Mouse (Mus musculus): ENCODE data around the gene Zfp385c. TPM values are rescaled to one million over a fixed set of nuclear protein-coding genes. Genes with fewer than 3 reads are reported as not detected.
"Not testable (repeated sequence)": the region's sequence is repeated elsewhere in the genome, so short reads cannot be mapped to it uniquely, and the experiment has no call there.

Gene Zfp385c
- polyA plus RNA-seq, 1 experiment: not detected

DNA sequence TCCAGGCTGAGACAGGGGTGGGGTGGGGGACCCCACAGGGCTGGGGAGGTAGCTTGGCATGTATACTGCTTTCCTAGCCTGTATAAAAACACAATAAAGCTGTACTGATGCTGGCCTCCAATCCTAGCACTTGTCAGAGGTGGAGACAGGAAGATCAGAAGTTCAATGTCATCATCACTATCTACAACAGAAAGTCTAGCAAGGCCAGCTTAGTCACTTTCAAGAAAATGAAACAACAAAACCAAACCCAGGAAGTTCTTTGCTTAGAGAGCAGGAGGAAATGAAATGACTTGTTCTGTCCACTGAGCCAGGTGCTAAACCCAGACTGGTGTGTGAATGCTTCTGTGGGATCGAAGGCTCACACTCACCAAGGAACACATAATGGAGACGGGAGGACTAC, 103.8 kb downstream of the Zfp385c start:
- Histone ChIP-seq H3K27ac (replicated peaks; ENCODE audit: low read depth, low read length) (no peak overlapping the region), H3K4me1 (ENCODE audit: control insufficient read depth, insufficient read depth, insufficient read length, low read length) (no peaks in the 10 kb centered on the region), H3K4me3 (ENCODE audit: insufficient read depth, low read depth, low read length) (no peak overlapping the region)

DNA sequence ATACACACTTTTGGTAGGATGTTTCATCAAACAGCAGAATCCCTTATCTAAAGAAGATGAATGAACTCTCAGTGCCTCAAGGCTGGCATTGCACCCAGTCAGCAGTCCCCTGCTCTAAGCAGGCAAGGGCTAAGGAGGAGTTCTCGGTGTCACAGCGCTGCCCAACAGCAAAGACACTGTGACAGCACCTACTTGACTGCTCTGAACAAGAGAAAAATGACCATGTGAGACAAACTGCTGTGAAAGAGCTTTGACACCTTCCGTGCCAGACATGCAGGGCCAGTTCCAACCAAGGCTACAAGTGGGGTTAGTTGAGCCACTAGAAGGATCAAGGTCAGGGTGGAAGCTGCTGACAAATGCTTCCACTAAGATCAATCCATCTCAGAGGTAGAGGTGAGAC, 107.1 kb downstream of the Zfp385c start:
- H3K27ac ChIP-seq (replicated peaks; ENCODE audit: low read depth, low read length): no peak overlapping the region
- no peaks in the 10 kb centered on the region for H3K4me1 ChIP-seq (ENCODE audit: control insufficient read depth, insufficient read depth, insufficient read length, low read length)
- H3K4me3 ChIP-seq (ENCODE audit: insufficient read depth, low read depth, low read length): no peak overlapping the region

DNA sequence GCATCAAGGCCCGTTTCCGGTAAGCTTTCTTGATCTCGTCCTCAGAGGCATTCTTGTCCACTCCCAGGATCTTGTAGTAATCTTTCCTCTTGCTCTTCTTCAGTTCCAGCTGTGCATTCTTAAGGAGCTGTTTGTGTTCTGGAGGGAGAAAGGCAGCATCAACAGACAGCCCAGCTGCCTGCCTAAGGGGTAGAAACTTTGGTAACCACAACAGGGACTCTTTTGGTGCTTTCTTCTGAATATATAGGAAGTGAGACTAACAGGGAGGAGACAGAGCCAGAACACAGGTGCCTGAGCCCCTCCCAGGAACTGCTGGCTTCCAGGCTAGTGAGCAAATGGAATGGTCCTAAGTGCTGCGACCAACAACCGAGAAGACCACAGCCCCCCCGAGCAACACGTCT, 107.7 kb downstream of the Zfp385c start:
- Histone ChIP-seq H3K27ac (replicated peaks; ENCODE audit: low read depth, low read length) (no peak overlapping the region), H3K4me3 (ENCODE audit: insufficient read depth, low read depth, low read length) (no peak overlapping the region), H3K4me1 (ENCODE audit: control insufficient read depth, insufficient read depth, insufficient read length, low read length) (no peaks in the 10 kb centered on the region)

DNA sequence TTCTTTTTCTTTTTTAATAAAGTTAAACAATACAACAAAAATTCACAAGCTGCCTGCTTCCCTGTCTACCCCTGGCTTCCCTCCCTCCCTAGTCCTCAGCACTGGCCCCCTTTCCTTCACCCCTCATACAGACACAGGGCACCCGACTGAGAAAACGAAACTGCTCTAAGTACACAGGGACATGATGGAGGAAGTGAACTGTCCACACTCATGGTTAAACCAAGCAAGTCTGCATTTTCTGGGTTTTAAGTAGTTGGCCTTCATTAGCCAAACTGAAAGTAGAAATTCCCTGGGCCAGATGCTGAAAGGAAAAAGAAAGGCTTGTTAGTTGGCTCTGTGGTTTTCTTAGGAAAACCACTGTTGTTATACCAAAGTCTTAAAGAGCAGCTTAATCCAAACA, 109.4 kb downstream of the Zfp385c start:
- Histone ChIP-seq H3K4me1 (ENCODE audit: control insufficient read depth, insufficient read depth, insufficient read length, low read length) (no peaks in the 10 kb centered on the region), H3K27ac (replicated peaks; ENCODE audit: low read depth, low read length) (no peak overlapping the region), H3K4me3 (ENCODE audit: insufficient read depth, low read depth, low read length) (no peak overlapping the region)

DNA sequence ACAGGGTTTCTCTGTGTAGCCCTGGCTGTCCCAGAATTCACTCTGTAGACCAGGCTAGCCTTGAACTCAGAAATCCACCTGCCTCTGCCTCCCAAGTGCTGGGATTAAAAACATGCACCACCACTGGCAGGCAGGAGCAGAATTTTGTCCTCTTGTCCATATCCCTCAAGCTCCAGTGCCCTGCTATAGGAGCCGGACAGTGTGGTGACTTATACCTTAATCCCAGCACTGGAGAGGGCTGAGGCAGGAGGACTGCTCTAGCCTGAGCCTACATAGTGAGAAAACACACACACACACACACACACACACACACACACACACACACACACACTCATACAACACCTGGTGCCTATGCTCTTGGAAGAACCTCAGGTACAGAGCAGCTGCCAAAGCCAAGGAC, 109.8 kb downstream of the Zfp385c start:
- H3K4me1 ChIP-seq (ENCODE audit: control insufficient read depth, insufficient read depth, insufficient read length, low read length); H3K4me3 ChIP-seq (ENCODE audit: insufficient read depth, low read depth, low read length); H3K27ac ChIP-seq (replicated peaks; ENCODE audit: low read depth, low read length): not testable (repeated sequence)

DNA sequence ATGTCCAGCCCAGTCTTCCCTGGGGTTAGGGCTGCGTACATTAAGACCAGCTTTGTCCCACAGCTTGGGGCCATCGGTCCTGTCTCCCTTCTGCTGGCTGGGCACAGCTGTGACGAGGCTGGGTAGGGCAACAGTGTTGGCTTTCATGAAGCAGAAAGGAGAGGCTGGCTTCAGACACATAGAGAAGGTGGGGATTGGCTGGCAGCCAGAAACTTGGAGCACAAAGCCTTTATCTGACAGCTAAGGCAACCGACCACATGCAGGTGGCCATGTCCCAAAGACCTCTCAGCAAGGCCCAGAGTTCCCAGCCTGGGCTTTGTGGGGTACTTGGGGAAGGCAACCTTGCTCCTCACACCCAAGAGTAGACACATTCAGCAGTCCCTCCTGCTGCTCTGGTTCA, 110.5 kb downstream of the Zfp385c start:
- no peaks in the 10 kb centered on the region; the same call in 1 of the 2 replicates for H3K4me1 ChIP-seq (ENCODE audit: control insufficient read depth, insufficient read depth, insufficient read length, low read length)
- no peak overlapping the region for H3K4me3 ChIP-seq (ENCODE audit: insufficient read depth, low read depth, low read length)
- H3K27ac ChIP-seq (replicated peaks; ENCODE audit: low read depth, low read length): no peak overlapping the region

DNA sequence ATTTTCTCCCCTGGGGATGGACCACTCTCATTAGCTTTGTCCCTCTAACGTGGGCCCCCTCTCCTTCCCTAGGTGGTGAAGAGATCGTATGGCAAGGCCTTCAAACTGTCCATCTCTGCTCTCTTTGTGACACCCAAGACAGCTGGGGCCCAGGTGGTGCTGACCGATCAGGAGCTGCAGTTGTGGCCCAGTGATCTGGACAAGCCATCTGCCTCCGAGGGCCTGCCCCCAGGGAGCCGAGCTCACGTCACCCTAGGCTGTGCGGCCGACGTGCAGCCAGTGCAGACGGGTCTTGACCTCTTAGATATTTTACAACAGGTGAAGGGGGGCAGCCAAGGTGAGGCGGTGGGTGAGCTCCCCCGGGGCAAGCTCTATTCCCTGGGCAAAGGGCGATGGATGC, 112.0 kb downstream of the Zfp385c start:
- no peak overlapping the region for H3K27ac ChIP-seq (replicated peaks; ENCODE audit: low read depth, low read length)
- no peak overlapping the region for H3K4me3 ChIP-seq (ENCODE audit: insufficient read depth, low read depth, low read length)
- H3K4me1 ChIP-seq (ENCODE audit: control insufficient read depth, insufficient read depth, insufficient read length, low read length): no peaks in the 10 kb centered on the region; the same call in 1 of the 2 replicates

DNA sequence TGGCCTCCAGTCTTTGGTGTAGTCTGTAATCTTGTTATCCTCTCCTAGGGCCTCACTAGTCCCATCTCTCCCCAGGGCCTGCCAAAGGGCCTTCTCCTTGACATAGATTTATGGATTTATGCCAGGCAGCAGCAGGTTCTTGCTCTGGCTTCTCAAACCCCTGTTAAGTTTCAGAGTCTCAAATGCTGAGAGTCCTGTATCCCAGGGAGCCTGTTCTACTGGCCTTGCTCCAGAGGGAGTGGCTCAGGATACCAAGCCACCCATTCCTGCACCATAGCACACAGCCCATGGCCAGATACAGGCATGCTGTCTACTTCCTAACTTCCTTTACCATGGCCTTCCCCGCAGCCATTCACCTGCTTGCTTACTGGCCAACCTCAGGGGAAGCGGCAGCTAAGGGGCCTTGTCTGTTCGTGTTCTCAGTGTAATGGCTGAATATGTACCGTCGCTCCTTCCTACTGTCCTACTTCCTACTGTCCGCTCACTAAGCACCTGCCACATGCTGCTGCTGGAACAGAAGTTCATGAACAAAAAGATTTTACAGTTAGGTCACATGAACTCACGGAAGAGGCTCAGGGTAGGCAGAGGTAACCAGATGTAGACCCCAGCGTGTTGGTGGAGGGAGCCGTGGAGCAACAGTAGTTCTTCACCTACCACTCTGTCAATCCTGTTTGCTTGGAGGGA, 113.0 kb downstream of the Zfp385c start:
- Histone ChIP-seq H3K4me3 (ENCODE audit: insufficient read depth, low read depth, low read length) (no peak overlapping the region), H3K27ac (replicated peaks; ENCODE audit: low read depth, low read length) (no peak overlapping the region), H3K4me1 (ENCODE audit: control insufficient read depth, insufficient read depth, insufficient read length, low read length) (no peaks in the 10 kb centered on the region; the same call in 1 of the 2 replicates)

DNA sequence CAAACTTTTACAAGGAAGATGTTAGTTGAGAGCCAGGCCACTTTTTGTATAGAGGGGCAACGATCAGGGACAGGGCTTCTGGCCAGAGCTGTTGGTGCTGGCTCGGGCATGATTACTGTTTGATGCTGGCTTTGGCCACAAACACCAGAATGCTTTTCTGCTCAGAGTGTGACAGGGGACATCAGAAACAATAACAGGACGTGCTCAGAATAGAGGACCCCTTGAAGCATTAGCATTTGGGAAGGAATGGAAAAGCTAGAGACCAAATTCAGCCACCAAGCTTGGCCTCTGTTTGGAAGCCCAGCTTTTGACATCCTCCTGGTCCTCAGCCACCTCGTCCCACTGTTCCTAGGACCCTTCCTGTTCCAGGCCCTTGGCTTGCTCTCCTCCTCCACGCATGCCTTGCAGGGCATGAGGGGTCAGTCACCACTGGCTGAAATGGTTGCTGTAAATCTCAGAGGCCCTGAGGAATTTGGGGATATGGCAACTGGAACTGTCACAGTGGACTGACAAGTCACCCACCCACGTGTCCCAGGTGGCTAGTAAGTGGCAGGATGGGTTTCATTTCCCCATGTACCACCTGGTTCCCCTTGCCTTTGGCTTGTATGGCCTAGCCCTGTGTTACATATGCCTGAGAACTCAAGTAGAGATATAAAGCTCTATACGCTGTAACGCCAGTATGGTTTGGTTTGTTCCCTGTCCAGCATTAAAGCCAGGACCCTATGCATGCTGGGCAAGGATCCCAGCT, 114.2 kb downstream of the Zfp385c start:
- H3K27ac ChIP-seq (replicated peaks; ENCODE audit: low read depth, low read length): no peak overlapping the region
- H3K4me1 ChIP-seq (ENCODE audit: control insufficient read depth, insufficient read depth, insufficient read length, low read length): no peaks in the 10 kb centered on the region; the same call in 1 of the 2 replicates
- H3K4me3 ChIP-seq (ENCODE audit: insufficient read depth, low read depth, low read length): no peak overlapping the region

Other genes starting within 250 kb of the Zfp385c start
- 2.5 and 3.4 TPM in 2 replicates for gene Klhl11, start 219.7 kb downstream of the Zfp385c start, polyA plus RNA-seq (2012; ENCODE audit: insufficient read depth, insufficient read length, missing spikeins)
- gene Acly, start 164.5 kb downstream of the Zfp385c start, polyA plus RNA-seq (2012; ENCODE audit: insufficient read depth, insufficient read length, missing spikeins): 2,639 and 2,906 TPM in 2 replicates
- 28.0 and 35.4 TPM in 2 replicates for gene Ttc25, start 146.8 kb downstream of the Zfp385c start, polyA plus RNA-seq (2012; ENCODE audit: insufficient read depth, insufficient read length, missing spikeins)
- gene Cnp, start 117.6 kb downstream of the Zfp385c start, polyA plus RNA-seq (2012; ENCODE audit: insufficient read depth, insufficient read length, missing spikeins): 7.7 and 8.4 TPM in 2 replicates
- gene Nkiras2, start 73.2 kb downstream of the Zfp385c start, polyA plus RNA-seq (2012; ENCODE audit: insufficient read depth, insufficient read length, missing spikeins): 32.0 and 37.6 TPM in 2 replicates
- gene Dnajc7, start 72.3 kb downstream of the Zfp385c start, polyA plus RNA-seq (2012; ENCODE audit: insufficient read depth, insufficient read length, missing spikeins): 246 and 295 TPM in 2 replicates
- gene Dhx58, start 11.8 kb upstream of the Zfp385c start, polyA plus RNA-seq (2012; ENCODE audit: insufficient read depth, insufficient read length, missing spikeins): 3.6 and 6.4 TPM in 2 replicates
- 6.9 and 8.4 TPM in 2 replicates for gene Kat2a, start 20.0 kb upstream of the Zfp385c start, polyA plus RNA-seq (2012; ENCODE audit: insufficient read depth, insufficient read length, missing spikeins)
- not detected in 2 replicates for gene Hspb9, start 21.4 kb upstream of the Zfp385c start, polyA plus RNA-seq (2012; ENCODE audit: insufficient read depth, insufficient read length, missing spikeins)
- 148 and 163 TPM in 2 replicates for gene Rab5c, start 45.8 kb upstream of the Zfp385c start, polyA plus RNA-seq (2012; ENCODE audit: insufficient read depth, insufficient read length, missing spikeins)
- gene Kcnh4, start 67.5 kb upstream of the Zfp385c start, polyA plus RNA-seq (2012; ENCODE audit: insufficient read depth, insufficient read length, missing spikeins): not detected in 2 replicates
- not detected in 2 replicates for gene Hcrt, start 70.5 kb upstream of the Zfp385c start, polyA plus RNA-seq (2012; ENCODE audit: insufficient read depth, insufficient read length, missing spikeins)
- gene Ghdc, start 78.5 kb upstream of the Zfp385c start, polyA plus RNA-seq (2012; ENCODE audit: insufficient read depth, insufficient read length, missing spikeins): 9.4 and 11.1 TPM in 2 replicates
- gene Stat5b, start 158.3 kb upstream of the Zfp385c start, polyA plus RNA-seq (2012; ENCODE audit: insufficient read depth, insufficient read length, missing spikeins): 15.1 and 18.4 TPM in 2 replicates
- 18.9 and 34.2 TPM in 2 replicates for gene Stat5a, start 166.9 kb upstream of the Zfp385c start, polyA plus RNA-seq (2012; ENCODE audit: insufficient read depth, insufficient read length, missing spikeins)
- gene Stat3, start 247.1 kb upstream of the Zfp385c start, polyA plus RNA-seq (2012; ENCODE audit: insufficient read depth, insufficient read length, missing spikeins): 18.8 and 20.9 TPM in 2 replicates